Mouse (Mus musculus) heart, adult 2 months (tissue): ENCODE results near the gene Ttc9.

Source experiments
- CTCF ChIP-seq: fragments of 200-600 bp; IDR thresholded peaks from 2 replicates; pipeline ENCODE4 v1.8.1; 2022; ENCODE audit warnings: antibody characterized with exemption, mild to moderate bottlenecking, moderate library complexity
- POLR2A ChIP-seq: fragments of 200-500 bp; IDR thresholded peaks from 2 replicates; pipeline ENCODE4 v1.6.1; 2011; ENCODE audit warnings: mild to moderate bottlenecking, low read depth, low read length, control low read depth; ENCODE audit not compliant: insufficient read depth

- TF ChIP-seq CTCF (peak; percentile 68), POLR2A (no peak)
Measured at GRCm38 (mm10) chr12:81702903-81703302, 71.9 kb downstream of the Ttc9 start.
